Mouse (Mus musculus) retina, embryonic 14.5 days (tissue): Measurements from ENCODE around the gene Lhx4.

Source experiments
- DNase-seq: peaks from one replicate; pipeline ENCODE4 v3.0.0-alpha.2; 2015; ENCODE audit warnings: low spot score

The Lhx4 gene

GRCm38 (mm10) chr1:155751484-155752255, at the start of gene Lhx4:
Gene Lhx4, minus strand, starts transcription at chr1:155751684.
- peak; percentile 40 for DNase-seq

DNA sequence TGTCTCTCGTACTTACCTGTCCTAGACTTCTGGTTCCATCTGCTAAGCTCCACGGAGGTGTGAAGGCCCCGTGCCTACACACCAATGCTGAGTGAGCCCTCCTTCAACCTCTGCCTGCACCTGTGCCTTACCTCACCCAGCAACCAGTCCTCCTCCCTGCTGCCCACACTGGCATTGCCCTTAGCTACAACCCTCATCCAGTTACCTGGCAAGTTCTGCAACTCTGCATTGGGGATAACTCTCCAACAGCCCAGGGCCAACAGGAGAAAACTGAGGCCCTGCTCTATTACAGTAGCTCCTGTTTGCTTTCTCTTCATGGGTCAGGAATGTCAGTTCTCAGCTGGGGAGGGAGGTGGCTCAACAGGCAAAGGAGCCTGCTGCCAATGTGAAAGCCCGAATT, 46.5 kb upstream of the Lhx4 start:
- no peak for DNase-seq

- no peak for DNase-seq
These were observed 45.9 kb upstream of the Lhx4 start for GRCm38 (mm10) chr1:155797425-155797824.

- no peak for DNase-seq
These were observed 45.4 kb upstream of the Lhx4 start for GRCm38 (mm10) chr1:155796757-155797405.

GRCm38 (mm10) chr1:155795791-155796233, 44.3 kb upstream of the Lhx4 start:
- no peak for DNase-seq

DNA sequence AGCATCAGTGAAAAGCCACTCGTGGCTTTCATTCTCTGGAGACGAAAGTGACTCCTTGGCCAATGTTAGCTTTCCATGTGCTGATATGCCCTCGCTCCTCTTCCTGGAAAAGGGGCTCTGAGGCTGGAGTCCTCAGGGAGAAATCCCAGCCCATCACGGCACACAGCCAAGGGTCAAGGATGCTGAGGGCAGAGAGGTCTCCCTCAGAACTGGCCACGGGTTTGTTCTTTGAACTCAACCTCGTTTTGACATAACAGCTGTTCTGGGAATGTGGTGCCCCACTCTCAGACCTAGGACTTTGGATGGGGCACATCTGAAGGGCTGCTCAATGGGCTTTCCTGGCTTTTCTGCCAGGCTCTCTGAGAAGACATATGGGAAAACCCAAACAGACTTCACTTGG, 43.4 kb upstream of the Lhx4 start:
- DNase-seq: no peak

DNA sequence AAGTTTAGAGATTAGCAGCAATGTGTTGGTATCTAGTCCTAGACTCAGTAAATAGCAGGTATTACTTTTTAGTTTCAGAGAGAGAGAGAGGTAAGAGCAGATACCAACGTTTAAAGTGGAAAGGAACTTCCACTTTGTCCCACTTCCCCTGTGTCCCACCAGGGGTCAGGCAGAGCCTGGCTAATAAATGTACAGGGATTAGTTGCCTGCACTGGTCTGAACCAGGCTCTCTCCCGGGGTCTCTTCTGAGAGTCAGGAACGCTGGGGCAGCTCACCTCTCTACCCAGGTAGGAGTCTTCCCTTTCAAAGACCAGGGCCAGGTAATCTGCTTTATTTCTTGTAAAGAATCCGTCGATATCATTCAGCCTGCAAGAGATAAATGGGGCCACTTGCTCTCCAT, 40.4 kb upstream of the Lhx4 start:
- peak; percentile 69 for DNase-seq

DNA sequence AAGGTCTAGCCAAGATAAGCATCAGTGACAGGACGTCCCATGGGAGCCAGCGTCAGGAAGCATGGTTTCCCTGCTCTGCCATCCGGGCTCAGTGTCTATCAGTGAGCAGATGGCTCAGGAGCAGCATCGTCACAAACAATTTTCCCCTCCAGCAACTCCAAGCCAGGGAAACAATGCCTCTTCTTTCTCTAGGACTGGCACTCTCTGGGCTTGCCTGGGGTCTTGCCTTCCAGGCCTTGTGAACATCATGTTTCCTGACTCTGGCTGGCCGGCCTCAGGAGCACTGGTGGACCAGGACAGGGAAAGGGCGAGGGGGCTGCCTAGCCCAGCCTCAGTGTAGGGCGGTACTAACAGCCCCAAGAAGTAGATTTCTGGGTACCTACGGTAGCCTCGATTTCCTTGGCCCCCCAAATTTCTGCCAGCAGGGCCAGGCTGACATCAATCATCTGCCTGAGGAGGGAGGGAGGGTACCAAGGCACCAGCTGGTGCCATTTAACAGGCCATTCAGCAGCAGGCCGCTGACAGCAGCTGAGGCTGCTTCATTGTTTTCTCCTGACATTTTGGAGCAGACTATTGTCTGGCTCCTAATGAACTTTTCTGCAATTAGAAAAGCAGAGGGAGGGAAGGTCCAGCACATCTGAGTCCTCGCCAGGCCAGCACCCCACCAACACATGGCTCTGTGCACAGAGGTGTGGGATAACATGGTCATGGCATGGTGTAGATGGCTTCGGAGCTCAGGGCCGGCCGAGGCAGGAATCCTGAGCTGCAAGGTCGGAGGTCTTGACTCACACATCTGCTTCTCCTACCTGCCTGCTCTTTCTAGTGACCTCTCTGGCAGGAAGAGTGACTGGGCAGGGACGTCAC, 38.9 kb upstream of the Lhx4 start:
- DNase-seq: peak; percentile 79

- no peak for DNase-seq
These were observed 34.4 kb upstream of the Lhx4 start for GRCm38 (mm10) chr1:155785886-155786285.

DNA sequence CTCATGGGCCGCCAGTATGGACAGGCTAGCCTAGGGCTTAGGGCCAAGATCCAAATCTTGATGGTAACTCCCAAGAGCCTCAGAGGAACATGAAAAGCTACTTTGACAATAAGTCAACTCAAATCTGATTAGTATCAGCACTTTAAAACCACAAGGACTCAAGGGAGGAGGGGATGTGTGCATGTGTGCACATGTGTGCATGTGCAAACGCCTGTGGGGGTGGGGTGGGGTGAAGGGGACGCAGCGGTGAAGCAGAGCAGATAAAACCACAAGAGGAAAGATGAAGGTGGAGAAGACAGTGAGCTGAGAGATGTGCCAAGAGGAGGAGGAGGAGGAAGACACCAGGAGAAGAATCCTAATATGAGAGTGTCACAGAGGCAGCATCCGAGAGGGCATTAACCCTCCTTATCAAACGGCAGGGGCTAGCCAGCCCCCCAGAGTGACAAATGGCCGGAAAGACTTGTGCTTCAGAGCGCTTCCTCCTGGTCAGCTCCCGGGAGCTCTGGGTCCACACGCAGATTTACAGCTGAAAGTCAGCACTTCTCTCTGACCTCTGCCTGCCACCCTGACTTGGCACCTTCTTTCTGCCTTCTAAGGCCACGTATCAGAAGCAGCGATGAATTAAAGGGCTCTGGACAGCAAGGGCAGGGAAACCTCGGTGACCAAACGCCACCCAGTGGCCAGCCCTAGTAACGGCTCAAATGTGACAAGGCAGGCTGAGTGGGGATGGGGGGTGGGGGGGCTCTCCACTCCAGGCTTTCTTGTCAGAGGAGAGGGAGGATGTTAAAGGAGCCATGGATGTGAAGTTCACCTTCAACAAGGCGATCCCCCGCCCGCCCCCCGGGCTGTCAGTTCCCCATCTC, 33.1 kb upstream of the Lhx4 start:
- peak; percentile 83 for DNase-seq

DNA sequence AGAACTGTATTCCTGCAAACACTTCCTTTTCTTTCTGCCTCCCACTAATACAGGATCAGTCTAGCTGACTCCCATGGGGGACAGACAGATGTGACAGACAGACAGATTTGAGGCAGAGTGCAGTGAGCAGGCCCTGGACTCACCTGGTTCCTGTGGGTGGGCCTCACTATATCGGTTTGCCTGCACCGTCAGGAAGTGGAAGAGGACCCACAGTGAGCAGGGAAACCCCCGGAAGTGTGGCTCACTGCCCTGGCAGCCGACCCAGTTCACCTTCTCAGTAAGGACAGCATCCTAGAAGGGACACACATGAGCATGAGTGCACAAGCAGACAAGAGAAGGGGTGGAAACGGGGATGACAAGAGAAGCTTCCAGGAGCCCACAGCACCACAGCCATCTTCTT, 30.9 kb upstream of the Lhx4 start:
- no peak for DNase-seq

- peak; percentile 66 for DNase-seq
These were observed 26.4 kb upstream of the Lhx4 start for GRCm38 (mm10) chr1:155777641-155778625.

GRCm38 (mm10) chr1:155759167-155759566, 7.7 kb upstream of the Lhx4 start:
- no peak for DNase-seq

DNA sequence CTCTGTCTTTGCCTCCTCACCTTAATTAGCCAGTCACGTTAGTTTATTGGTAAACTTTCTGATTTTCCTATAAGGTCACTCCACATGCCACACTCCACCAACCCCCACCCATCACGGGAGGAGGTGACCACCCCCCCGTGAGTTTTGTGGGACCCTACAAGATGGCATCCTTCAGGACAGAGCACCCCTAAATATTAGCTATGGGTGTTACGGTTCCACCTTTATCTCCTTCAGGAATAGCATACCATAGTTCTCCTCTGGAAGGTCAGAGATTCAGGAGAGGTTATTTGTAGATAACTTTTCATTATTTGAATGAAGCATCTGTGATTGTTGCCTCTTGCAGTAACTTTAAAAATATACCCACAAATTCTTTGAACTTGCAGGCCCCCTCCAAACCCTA, 7.2 kb upstream of the Lhx4 start:
- no peak for DNase-seq

GRCm38 (mm10) chr1:155757621-155758020, 6.1 kb upstream of the Lhx4 start:
- no peak for DNase-seq

DNA sequence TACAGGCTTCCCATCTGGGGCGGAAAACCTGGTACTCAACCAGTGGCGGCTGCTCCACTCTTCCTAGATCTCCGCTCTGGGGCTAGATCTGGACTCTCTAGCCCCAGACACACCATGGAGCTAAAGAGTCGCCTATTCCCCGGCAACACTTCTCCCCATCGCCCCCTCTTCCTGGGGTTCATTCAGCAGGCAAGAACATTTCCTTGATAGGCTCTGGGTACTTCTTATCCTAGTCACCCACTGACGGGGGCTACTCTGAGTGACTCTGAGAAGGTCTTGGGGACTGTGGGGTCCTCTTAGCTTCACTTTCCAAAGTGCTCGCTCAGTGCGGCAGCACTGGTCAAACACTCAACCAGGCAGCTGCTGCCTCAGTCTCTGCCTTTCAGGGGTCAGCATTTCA, 1.9 kb upstream of the Lhx4 start:
- no peak for DNase-seq

DNA sequence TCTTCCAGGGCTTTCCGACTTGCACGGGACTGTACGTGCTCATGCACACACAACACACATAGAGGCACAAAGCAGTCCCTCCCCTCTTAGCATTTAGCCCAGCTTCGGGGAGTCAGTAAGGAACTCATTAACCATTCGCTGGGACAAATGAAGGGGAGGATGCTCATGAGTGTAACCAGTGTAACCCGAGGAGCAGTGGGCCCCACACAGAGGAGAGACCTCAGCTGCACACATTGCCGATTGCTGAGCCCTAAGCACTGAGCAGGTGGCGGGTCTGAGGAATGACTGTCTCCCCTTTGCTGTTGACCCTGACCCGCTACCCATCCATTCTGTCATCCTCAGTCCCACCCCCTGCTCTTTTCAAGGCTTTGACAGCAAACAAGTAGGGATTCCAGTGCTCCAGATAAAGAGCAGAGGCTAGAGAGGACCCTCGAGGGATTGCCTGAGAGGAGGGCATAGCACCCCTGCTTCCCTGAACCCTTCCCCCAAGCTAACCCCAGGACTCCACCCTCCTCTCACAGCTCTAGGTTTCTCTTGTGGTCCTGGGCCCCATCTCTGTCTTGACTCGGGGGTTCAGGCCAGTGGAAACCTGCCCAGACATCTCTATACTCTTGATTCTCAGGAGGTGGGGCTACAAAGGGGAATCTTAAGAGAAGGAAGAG, 836 bp downstream of the Lhx4 start:
- peak; percentile 55 for DNase-seq

- DNase-seq: no peak
These were observed 3.6 kb downstream of the Lhx4 start for GRCm38 (mm10) chr1:155747911-155748310.

DNA sequence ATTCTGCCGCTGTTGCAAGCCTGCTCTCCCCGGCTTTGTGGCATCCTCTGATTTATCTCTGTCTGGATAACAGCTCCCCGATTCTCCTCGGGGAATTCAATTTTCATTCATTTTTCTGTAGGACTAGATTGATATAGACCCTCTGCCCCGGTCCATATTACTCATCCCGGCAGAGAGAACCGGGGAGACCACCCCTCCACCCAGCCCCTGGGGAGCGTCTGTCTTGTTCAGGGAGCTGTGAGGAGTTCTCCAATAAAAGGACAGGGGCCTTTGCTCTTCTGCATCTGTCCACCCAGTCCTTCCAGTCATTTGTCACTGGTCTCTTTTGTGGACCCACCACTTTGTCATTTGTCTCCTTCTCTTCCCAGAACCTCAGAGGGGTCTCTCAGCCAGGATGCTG, 4.5 kb downstream of the Lhx4 start:
- no peak for DNase-seq
